Mouse (Mus musculus): ENCODE results near the gene Xxylt1.
"Not testable (repeated sequence)": the region's sequence is repeated elsewhere in the genome, so short reads cannot be mapped to it uniquely, and the experiment has no call there.

GRCm38 (mm10) chr16:31003592-31004320 is 77.5 kb downstream of the Xxylt1 start:
- not testable (repeated sequence) for TF ChIP-seq EP300, CTCF (IDR thresholded peaks at IDR 0.05; ENCODE audit: low read depth)

All from liver, postnatal 0 days (tissue).